Mouse (Mus musculus): ENCODE measurements at regions not wholly inside any gene's neighbourhood (a gene's known extent, or its start where the extent isn't known, plus 50 kb on each side); places are given as distances from the start of the nearest gene placed in this dataset.
A peak's percentile ranks its signal among the peaks of the same experiment; 100 is the strongest.

GRCm38 (mm10) chr1:41810318-41810964 is 885.1 kb upstream of the Pou3f3 start:
- DNase-seq = peak; percentile 8

GRCm38 (mm10) chr1:41811130-41811529 is 884.4 kb upstream of the Pou3f3 start:
- DNase-seq = no peak

GRCm38 (mm10) chr1:41812071-41812470 is 883.5 kb upstream of the Pou3f3 start:
- no peak for DNase-seq

DNA sequence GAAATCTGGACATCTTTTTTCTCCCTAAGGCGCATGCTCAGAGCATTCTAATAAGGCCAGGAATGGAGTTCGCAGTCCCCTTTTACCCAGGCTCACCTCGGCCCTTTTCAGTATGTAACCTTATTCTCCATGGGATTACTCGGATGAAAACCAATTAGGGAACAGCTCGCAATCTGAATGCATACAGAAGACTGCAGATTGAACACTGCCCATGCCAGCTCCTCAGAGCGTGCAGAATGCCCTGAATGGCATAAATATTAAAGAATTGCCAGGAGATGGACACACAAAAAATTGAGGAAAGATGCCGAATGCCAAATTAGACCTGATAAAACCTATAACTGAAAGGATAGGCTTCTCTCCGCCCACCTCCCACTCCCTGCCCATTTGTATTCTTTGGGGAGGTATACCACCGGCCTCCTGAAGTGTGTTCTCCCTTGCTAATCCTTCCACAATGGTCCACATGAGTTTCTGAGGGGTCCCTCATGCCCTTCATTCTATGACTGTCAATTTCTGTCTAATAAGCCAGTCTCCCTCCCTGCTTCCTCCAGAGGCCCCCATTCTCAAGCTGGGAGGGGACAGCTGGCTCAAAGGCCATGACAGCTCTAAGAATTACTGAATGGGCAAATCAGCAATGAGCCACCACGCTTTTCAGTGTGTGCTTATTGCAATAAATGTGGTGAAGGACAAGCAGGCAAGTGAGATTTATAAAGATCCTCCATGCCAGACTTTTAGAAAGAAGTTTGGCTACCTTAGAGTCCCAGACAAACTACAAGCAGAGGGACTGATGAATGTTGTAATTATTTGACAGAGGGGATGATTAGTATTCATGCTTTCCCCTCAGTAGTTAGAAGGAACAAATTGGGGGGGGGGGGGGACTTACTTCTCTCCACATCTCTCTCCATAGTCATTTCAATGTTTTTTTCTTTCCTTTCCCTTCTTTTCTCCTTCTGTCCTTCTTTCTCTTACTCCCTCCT is 881.2 kb upstream of the Pou3f3 start:
- no peak for DNase-seq

GRCm38 (mm10) chr1:41815021-41815420 is 880.5 kb upstream of the Pou3f3 start:
- no peak for DNase-seq

DNA sequence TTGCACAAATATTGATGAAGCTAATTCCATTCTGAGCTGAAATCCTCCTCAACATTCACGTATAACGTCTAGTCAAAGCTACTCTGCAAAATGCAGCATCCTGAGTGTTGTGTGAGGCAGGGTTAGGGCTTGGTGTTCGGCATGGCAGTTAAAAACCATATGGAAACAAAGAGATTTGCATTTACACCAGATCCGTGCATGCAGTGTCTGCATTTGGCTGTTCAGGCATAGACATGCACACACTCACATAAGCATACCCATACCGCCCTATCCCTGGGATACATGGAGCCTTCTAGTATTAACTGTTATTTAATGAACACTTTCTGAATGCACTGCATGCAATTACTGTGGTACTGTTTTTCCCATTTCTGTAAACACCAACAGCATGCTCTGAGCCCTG is 872.8 kb upstream of the Pou3f3 start:
- DNase-seq = no peak

GRCm38 (mm10) chr1:41825223-41825622 is 870.3 kb upstream of the Pou3f3 start:
- DNase-seq = no peak

GRCm38 (mm10) chr1:41831641-41832040 is 863.9 kb upstream of the Pou3f3 start:
- no peak for DNase-seq
